Mouse (Mus musculus) embryonic facial prominence, embryonic 13.5 days (tissue): Measurements from ENCODE around the gene Ralgds. TPM values are rescaled to one million over a fixed set of nuclear protein-coding genes. Genes with fewer than 3 reads are reported as not detected.

Source experiments
- ATAC-seq: fragments of 200-750 bp; cut with Nextera tagmentation; 2 replicates; pipeline ENCODE4 v1.8.0; 2017; ENCODE audit warnings: low read depth; ENCODE audit not compliant: insufficient number of reproducible peaks, insufficient read depth, low FRiP score, low TSS enrichment
- H3K27ac ChIP-seq: fragments of 300-500 bp; sonication (generic); 2 replicates; pipeline ENCODE4 v1.5.1; 2015; ENCODE audit warnings: moderate library complexity, mild to moderate bottlenecking, inconsistent platforms
- H3K27me3 ChIP-seq: fragments of 300-500 bp; sonication (generic); 2 replicates; pipeline ENCODE4 v1.6.1; 2015; ENCODE audit warnings: mild to moderate bottlenecking, inconsistent platforms
- H3K36me3 ChIP-seq: fragments of 300-500 bp; sonication (generic); 2 replicates; pipeline ENCODE4 v1.6.1; 2015; ENCODE audit warnings: mild to moderate bottlenecking, inconsistent platforms
- H3K4me1 ChIP-seq: fragments of 300-500 bp; sonication (generic); 2 replicates; pipeline ENCODE4 v1.6.1; 2015; ENCODE audit warnings: inconsistent platforms
- H3K4me2 ChIP-seq: fragments of 300-500 bp; sonication (generic); 2 replicates; pipeline ENCODE4 v1.6.1; 2015; ENCODE audit warnings: moderate library complexity, mild to moderate bottlenecking, inconsistent platforms
- H3K4me3 ChIP-seq: fragments of 300-500 bp; sonication (generic); 2 replicates; pipeline ENCODE4 v1.5.1; 2015; ENCODE audit warnings: mild to moderate bottlenecking, inconsistent platforms
- H3K9ac ChIP-seq: fragments of 300-500 bp; sonication (generic); 2 replicates; pipeline ENCODE4 v1.6.1; 2015; ENCODE audit warnings: mild to moderate bottlenecking, inconsistent platforms
- H3K9me3 ChIP-seq: fragments of 300-500 bp; sonication (generic); 2 replicates; pipeline ENCODE4 v1.6.1; 2016; ENCODE audit warnings: inconsistent platforms
- WGBS: fragments of 180-500 bp; shearing (Covaris S2); methylation state at CpG from one replicate; pipeline ENCODE4 v1.1.7; 2015; ENCODE audit warnings: mixed read lengths; 5-methylcytosine and 5-hydroxymethylcytosine counted together
- polyA plus RNA-seq: library from polyadenylated mRNA; unstranded; fragments of >200 nt; fragmentation: Nextera tagmentation; extraction: Ambion mirVana; gene quantifications from 2 replicates; pipeline ENCODE4 v1.2.1, GENCODE M21; 2015

The Ralgds gene
- polyA plus RNA-seq, 1 experiment from 2014 or later = 56.9 TPM

DNA sequence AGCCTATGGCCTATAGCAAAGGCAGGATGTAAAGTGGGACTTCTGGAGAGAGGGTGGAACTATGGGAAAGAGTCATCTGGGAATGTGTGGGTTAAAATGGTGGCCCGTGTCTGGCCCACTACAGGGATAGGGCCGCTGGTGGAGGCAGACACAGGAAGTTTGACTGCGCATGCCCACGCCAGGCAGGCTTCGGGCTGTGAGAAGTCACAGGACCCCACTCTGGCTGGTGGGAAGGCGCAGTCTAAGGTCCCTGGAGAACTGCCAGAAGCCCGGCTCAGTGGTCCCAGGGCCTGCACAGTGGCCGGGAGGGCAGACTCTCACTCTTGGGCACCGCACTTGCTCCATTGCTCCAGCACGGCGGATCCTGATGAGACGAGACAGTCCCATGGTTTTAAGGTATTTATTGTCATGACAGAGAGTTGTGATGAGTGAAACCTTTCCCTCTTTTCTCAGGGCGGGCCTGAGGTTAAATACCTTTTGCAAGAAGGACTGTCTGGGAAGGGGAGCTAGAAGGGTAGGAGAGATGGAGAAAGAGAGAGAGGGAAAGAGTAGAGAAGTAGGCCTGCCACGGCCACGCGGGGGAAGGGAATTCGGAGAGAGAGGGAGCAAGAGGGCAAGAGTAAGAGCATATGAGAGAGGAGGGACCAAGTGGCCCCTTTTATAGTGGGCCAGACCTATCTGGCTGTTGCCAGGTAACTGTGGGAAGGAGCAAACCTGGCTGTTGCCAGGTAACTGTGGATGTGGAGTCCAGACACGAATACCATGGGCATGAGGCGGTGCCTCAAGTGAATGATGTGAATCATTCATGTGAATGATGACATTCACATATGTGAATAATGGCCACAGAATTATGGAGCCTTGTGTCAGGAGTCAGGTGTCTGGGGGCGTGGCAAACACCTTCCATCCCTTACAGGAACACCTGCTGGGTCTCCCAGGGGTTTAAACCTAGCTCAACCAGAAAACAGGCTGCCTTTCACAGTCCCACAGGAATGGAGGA is 33.4 kb upstream of the Ralgds start:
- no peak overlapping the region for H3K4me2 ChIP-seq
- no peak overlapping the region for H3K9ac ChIP-seq

DNA sequence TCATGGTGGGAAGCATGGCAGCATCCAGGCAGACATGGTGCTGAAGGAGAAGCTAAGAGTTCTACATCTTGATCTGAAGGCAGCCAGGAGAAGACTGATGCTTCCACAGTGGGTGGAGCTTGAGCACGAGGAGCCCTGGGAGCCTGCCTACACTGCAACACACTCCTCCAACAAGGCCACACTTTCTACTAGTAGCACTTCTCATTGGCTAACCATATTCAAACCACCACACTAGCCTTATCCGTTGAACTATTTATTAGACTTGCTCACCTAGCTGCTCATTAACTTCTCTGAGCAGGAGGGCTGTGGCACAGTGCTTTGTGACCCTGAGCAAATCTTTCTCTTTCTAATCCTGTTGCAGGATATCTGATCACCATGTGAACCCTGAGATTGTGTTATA is 29.1 kb upstream of the Ralgds start:
- Histone ChIP-seq H3K4me1 (no peaks in the 10 kb centered on the region), H3K9me3 (no peaks in the 10 kb centered on the region), H3K9ac (no peak overlapping the region), H3K4me3 (no peak overlapping the region), H3K4me2 (no peak overlapping the region), H3K27ac (no peak overlapping the region), H3K27me3 (no peaks in the 10 kb centered on the region), H3K36me3 (no peaks in the 10 kb centered on the region)
- ATAC-seq = no peak
- 72% methylated on average over 2 of the region's 2 CpGs for WGBS

More for the DNA sequence above, 33.4 kb upstream of the Ralgds start:
- H3K4me1 ChIP-seq = no peaks in the 10 kb centered on the region
- H3K36me3 ChIP-seq = no peaks in the 10 kb centered on the region
- WGBS = 75% methylated on average over 20 of the region's 20 CpGs
- no peak for ATAC-seq
- no peak overlapping the region for H3K4me3 ChIP-seq
- no peaks in the 10 kb centered on the region for H3K9me3 ChIP-seq
- H3K27ac ChIP-seq = no peak overlapping the region
- no peaks in the 10 kb centered on the region for H3K27me3 ChIP-seq

DNA sequence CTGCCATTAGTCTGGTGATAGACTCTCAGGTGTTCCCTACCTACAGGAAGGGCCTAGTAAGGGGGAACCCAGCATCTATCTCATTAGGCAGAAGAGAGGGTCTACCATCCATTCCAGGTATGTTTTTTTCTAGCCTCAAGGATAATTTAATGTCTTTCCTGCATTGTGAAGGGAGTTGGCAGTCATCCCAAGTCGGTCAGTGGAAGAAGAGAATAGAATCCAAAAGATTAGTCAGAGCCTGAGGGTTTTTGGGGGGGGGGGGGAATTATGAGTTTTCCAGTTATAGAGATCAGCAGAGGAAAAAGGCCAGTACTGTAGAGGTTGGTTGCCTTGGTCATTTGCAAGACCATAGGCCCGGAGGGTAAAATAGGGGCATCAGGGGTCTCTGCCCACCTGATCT is 18.4 kb upstream of the Ralgds start:
- no peak overlapping the region for H3K9ac ChIP-seq
- no peaks in the 10 kb centered on the region for H3K36me3 ChIP-seq
- H3K4me3 ChIP-seq = no peak overlapping the region
- no peaks in the 10 kb centered on the region for H3K4me1 ChIP-seq
- H3K27ac ChIP-seq = no peak overlapping the region
- no peak for ATAC-seq
- WGBS = 88% methylated on average over 2 of the region's 2 CpGs
- H3K9me3 ChIP-seq = no peaks in the 10 kb centered on the region
- H3K4me2 ChIP-seq = no peak overlapping the region
- H3K27me3 ChIP-seq = no peaks in the 10 kb centered on the region

DNA sequence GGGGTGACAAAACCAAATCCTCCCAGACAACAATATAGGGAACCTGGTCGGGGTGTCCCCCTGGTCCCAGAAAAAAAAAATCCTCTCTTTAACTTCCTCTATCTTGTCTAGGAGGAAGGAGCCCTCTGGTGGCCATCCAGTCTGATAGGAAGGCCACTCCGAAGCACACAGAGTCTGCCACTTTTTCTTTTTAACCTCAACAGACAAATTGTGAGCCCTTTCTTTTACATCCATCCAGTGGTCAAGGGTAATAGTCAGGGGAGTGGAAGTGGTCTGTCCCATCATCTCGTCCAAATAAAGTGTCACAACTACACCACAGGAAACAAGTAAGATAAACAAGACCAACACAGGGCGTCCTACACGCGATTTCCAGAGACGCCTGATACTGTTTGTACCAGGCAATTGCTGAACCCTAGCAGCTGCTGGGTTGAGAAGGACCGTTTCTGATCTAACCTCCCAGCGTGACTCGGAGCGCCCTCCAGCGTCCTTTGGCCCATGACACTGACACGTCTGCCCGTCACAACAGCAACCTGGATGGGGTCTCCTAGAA is 17.6 kb upstream of the Ralgds start:
- Histone ChIP-seq H3K4me2 (no peak overlapping the region), H3K9me3 (no peaks in the 10 kb centered on the region), H3K9ac (no peak overlapping the region), H3K4me1 (no peaks in the 10 kb centered on the region), H3K36me3 (no peaks in the 10 kb centered on the region), H3K27me3 (no peaks in the 10 kb centered on the region), H3K4me3 (no peak overlapping the region), H3K27ac (no peak overlapping the region)
- no peak for ATAC-seq
- WGBS = 84% methylated on average over 14 of the region's 14 CpGs

DNA sequence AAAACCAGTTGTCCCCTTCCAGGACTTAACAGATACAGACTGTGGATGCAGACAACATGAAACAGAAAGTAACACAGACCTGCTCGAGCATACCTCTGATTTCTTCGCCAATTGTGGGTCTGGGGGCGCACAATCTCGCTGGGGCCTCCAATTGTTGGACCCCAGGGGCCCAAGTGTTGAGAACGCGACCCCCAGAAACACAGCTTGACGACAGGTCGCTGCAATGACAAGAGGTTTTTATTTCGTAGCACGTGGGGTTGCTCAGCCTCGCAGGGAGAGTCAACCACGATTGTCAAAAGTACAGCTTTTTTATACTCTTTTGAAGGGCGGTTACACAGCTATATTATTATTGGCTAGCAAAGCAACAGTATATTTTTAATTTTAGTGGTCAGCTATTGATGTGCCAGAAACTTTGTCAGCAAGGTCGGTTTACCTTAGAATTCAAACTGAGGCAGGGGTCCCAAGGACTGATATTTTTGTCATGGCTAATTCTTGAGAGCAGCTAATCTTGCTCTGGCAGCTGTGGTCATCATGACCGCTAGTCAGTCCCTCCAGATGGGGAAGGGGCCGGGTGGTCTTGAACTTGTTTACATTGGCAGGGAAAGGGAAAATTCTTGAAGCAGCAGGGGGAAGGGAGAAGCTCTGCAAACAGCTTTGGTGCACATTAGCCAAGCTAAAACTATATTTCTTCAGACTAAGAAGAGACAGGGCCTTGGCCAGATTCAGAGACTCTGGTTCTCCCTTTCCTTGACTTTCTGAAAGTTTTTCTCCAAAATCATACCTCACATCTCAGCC is 16.9 kb upstream of the Ralgds start:
- H3K4me1 ChIP-seq = no peaks in the 10 kb centered on the region
- H3K9me3 ChIP-seq = no peaks in the 10 kb centered on the region
- no peak overlapping the region for H3K27ac ChIP-seq
- no peak overlapping the region for H3K4me2 ChIP-seq
- H3K36me3 ChIP-seq = no peaks in the 10 kb centered on the region
- H3K4me3 ChIP-seq = no peak overlapping the region
- ATAC-seq = no peak
- H3K27me3 ChIP-seq = no peaks in the 10 kb centered on the region
- WGBS = 80% methylated on average over 16 of the region's 16 CpGs
- no peak overlapping the region for H3K9ac ChIP-seq

DNA sequence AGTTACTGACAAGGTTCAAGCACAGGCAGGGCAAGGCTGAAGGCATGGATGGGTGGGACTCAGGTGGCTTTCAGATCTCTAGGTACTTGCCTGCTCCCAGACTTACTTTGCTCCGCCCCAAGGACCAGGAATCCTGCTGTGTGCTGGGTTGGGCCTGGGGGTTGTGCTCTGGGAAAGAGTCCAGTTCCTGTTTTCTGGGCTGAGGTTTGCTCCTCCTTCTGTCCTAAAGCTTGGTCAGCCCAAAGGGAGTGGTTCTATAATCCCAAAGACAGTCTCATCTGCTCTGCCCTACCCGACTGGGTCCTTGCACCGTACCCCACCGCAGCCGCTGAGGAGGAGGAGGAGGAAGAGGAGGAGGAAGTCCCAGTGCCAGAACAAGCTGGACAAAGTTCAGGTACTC is 16.3 kb upstream of the Ralgds start, which contains the start of gene Gbgt1:
Gbgt1 (plus strand) TSS at position 221 of the 400 bp plus-strand sequence.
- Histone ChIP-seq H3K36me3 (no peaks in the 10 kb centered on the region), H3K9ac (no peak within 1 kb of the TSS), H3K27me3 (no peaks in the 10 kb centered on the region), H3K4me1 (no peaks in the 10 kb centered on the region), H3K4me3 (no peak within 1 kb of the TSS), H3K4me2 (no peak within 1 kb of the TSS), H3K9me3 (no peaks in the 10 kb centered on the region), H3K27ac (no peak within 1 kb of the TSS)
- ATAC-seq = no peak
- 74% methylated on average over 5 of the region's 5 CpGs for WGBS

DNA sequence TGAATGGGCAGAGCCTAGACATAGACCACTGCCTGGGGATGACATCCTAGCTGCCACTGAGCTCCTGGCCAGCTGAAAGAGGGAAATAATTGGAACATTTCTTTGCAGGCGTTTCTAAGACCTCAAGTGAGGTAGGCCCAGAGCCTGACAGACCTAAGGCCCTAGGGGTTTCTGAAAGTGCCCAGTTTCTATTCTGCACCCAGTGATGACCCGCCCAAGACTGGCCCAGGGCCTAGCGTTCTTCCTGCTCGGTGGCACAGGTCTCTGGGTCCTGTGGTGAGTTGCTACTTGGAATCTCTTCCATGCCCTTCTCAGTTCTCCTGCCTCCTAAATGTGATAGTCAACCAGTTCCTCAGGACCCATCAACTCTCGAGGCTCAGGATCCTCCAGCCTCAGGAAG is 15.4 kb upstream of the Ralgds start:
- no peak overlapping the region for H3K4me2 ChIP-seq
- no peak overlapping the region for H3K27ac ChIP-seq
- no peak overlapping the region for H3K9ac ChIP-seq
- no peak for ATAC-seq
- no peaks in the 10 kb centered on the region for H3K9me3 ChIP-seq
- H3K4me3 ChIP-seq = no peak overlapping the region
- no peaks in the 10 kb centered on the region for H3K4me1 ChIP-seq
- no peaks in the 10 kb centered on the region for H3K27me3 ChIP-seq
- 81% methylated on average over 5 of the region's 5 CpGs for WGBS
- H3K36me3 ChIP-seq = no peaks in the 10 kb centered on the region

DNA sequence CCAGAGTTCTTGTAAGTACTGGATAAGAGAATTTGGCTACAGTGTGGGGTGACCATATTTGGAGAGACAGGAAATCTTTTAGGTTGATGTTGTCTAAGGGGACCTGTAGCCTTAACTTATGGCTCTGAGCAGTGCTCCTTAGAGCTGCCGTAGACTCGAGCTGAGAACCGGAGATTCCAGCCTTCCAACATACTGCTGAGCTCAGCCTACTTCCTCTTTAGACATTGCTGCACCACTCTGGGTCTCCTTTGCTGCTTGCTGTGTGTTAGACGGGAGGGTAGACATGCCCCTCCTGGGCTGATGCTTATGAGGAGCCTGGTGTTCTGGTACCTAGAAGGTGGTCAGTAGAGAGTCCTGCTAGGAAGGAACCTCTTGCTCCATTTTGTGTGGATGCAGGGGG is 14.5 kb upstream of the Ralgds start:
- no peak overlapping the region for H3K9ac ChIP-seq
- no peaks in the 10 kb centered on the region for H3K9me3 ChIP-seq
- 75% methylated on average over 4 of the region's 4 CpGs for WGBS

DNA sequence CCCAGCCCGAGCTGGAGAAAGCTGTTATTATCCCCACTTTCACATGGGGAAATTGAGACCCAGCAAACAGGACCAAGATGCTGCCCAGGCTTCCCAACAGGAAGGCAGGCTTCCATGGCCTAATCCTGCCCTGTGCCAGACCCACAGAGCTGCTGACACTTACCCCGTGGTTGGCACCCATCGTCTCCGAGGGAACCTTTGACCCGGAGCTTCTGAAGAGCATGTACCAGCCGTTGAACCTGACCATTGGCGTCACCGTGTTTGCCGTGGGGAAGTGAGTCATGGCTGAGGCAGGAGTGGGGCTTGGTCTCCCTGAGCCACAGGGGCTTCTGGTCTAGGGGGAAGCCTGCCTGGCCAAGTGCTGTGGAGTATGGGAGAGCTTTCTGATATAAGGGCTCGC is 9.9 kb upstream of the Ralgds start:
- Histone ChIP-seq H3K9me3 (no peaks in the 10 kb centered on the region), H3K4me3 (no peak overlapping the region), H3K27ac (no peak overlapping the region), H3K9ac (no peak overlapping the region), H3K4me2 (no peak overlapping the region), H3K27me3 (no peaks in the 10 kb centered on the region), H3K4me1 (no peaks in the 10 kb centered on the region), H3K36me3 (no peaks in the 10 kb centered on the region)
- 82% methylated on average over 10 of the region's 10 CpGs for WGBS
- ATAC-seq = no peak

More for the DNA sequence above, 14.5 kb upstream of the Ralgds start:
- Histone ChIP-seq H3K4me3 (no peak overlapping the region), H3K27me3 (no peaks in the 10 kb centered on the region), H3K4me1 (no peaks in the 10 kb centered on the region), H3K4me2 (no peak overlapping the region), H3K27ac (no peak overlapping the region), H3K36me3 (no peaks in the 10 kb centered on the region)
- ATAC-seq = no peak

DNA sequence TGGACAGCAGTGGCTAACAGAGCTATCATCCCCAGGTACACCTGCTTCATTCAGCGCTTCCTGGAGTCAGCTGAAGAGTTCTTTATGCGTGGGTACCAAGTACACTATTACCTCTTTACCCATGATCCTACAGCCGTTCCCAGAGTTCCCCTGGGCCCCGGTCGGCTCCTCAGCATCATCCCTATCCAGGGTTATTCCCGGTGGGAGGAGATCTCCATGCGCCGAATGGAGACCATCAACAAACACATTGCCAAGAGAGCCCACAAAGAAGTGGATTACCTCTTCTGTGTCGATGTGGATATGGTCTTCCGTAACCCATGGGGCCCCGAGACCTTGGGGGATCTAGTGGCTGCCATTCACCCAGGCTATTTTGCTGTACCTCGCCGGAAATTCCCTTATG is 8.2 kb upstream of the Ralgds start:
- Histone ChIP-seq H3K4me2 (no peak overlapping the region), H3K27ac (no peak overlapping the region), H3K36me3 (no peaks in the 10 kb centered on the region), H3K27me3 (no peaks in the 10 kb centered on the region), H3K4me1 (no peaks in the 10 kb centered on the region), H3K9ac (no peak overlapping the region), H3K9me3 (no peaks in the 10 kb centered on the region), H3K4me3 (no peak overlapping the region)
- ATAC-seq = no peak
- WGBS = 91% methylated on average over 13 of the region's 13 CpGs

DNA sequence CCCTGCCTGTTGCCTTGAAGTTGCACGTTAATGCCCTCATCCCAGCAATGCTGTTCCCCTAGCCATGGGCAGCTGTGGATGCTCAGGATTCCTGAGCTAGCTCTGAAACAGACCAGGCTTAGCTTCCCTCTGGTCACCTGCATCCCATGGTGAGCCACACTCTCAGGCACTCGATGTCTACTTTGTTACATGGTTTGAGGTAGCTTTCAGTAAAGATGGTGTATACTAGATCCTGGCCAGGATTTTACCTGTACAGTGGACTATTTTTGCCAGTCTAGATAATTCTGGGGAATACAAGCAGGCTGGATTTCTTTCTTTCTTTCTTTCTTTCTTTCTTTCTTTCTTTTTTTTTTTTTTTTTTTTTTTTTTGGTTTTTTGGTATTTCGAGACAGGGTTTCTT is 7.1 kb upstream of the Ralgds start, which contains the start of gene Gm10134:
Gm10134 (plus strand) TSS at position 301 of the 400 bp plus-strand sequence.
- no peak for ATAC-seq
- H3K36me3 ChIP-seq = no peaks in the 10 kb centered on the region
- no peaks in the 10 kb centered on the region for H3K27me3 ChIP-seq
- H3K4me1 ChIP-seq = no peaks in the 10 kb centered on the region
- no peaks in the 10 kb centered on the region for H3K9me3 ChIP-seq
- H3K4me3 ChIP-seq = no peak within 1 kb of the TSS
- WGBS = 74% methylated on average over 3 of the region's 3 CpGs
- no peak within 1 kb of the TSS for H3K27ac ChIP-seq
- H3K9ac ChIP-seq = no peak within 1 kb of the TSS
- no peak within 1 kb of the TSS for H3K4me2 ChIP-seq
